In genomic region chr11:107484341-107484740, GRCm38 (mm10) we compare ENCODE assay signal across 30 mouse cellular contexts. TPM values are rescaled to one million over a fixed set of nuclear protein-coding genes. Genes with fewer than 3 reads are reported as not detected.
DNase-seq lines count a peak whose midpoint lies in the region; ATAC-seq and TF ChIP-seq lines count a peak whose summit lies in the region.
"Had no signal": no experiment of that assay in that cellular context is flagged by ENCODE, and none has a peak within 500 bp of the region (broad histone marks: within the 10 kb centered on the region; RNA-seq: fewer than 3 reads in every experiment).

No protein-coding gene starts in this region.

- 77% methylated on average over 3 of the region's 3 CpGs for WGBS in stomach, embryonic 15.5 days
- 76% methylated on average over 3 of the region's 3 CpGs for WGBS in stomach, postnatal 0 days
- 77% methylated on average over 3 of the region's 3 CpGs for WGBS in stomach, embryonic 16.5 days
- 96% methylated on average over 3 of the region's 3 CpGs for WGBS in limb, embryonic 10.5 days

- H3K4me2 ChIP-seq in stomach, embryonic 15.5 days, result no peak overlapping the region
- no peak overlapping the region for H3K4me2 ChIP-seq in stomach, postnatal 0 days (replicated peaks; ENCODE audit: low read depth)
- H3K4me2 ChIP-seq in stomach, embryonic 16.5 days (ENCODE audit: low read depth, low read length), result no peak overlapping the region
- H3K4me2 ChIP-seq: embryonic facial prominence, embryonic 13.5 days; embryonic facial prominence, embryonic 15.5 days; forebrain, embryonic 12.5 days had no signal

- H3K36me3 ChIP-seq in stomach, embryonic 15.5 days, result peaks cover 15% of the 10 kb centered on the region
- H3K36me3 ChIP-seq in stomach, postnatal 0 days (ENCODE audit: control insufficient read depth, insufficient read depth, low read length), result peaks cover 25% of the 10 kb centered on the region
- H3K36me3 ChIP-seq in stomach, embryonic 16.5 days (ENCODE audit: control insufficient read depth, insufficient read depth, low read length), result peaks cover 18% of the 10 kb centered on the region
- H3K36me3 ChIP-seq in limb, embryonic 10.5 days, result peaks cover 59% of the 10 kb centered on the region

- H3K27me3 ChIP-seq in stomach, embryonic 15.5 days (replicated peaks), result no peaks in the 10 kb centered on the region
- no peaks in the 10 kb centered on the region for H3K27me3 ChIP-seq in stomach, postnatal 0 days (ENCODE audit: control insufficient read depth, insufficient read depth, low read length)
- H3K27me3 ChIP-seq in stomach, embryonic 16.5 days (ENCODE audit: control insufficient read depth, insufficient read depth, low read length), result no peaks in the 10 kb centered on the region
- no peaks in the 10 kb centered on the region for H3K27me3 ChIP-seq in limb, embryonic 10.5 days (ENCODE audit: low read depth, poor library complexity, severe bottlenecking)
- H3K27me3 ChIP-seq: CH12.LX; embryonic facial prominence, embryonic 13.5 days; embryonic facial prominence, embryonic 15.5 days; forebrain, embryonic 12.5 days; Patski had no signal

- H3K9ac ChIP-seq in stomach, embryonic 15.5 days, result no peak overlapping the region
- H3K9ac ChIP-seq in stomach, postnatal 0 days (ENCODE audit: low read length), result no peak overlapping the region
- no peak overlapping the region for H3K9ac ChIP-seq in stomach, embryonic 16.5 days (ENCODE audit: low read length)
- H3K9ac ChIP-seq: embryonic facial prominence, embryonic 13.5 days; embryonic facial prominence, embryonic 15.5 days; forebrain, embryonic 12.5 days had no signal

- no peaks in the 10 kb centered on the region for H3K9me3 ChIP-seq in stomach, embryonic 15.5 days
- H3K9me3 ChIP-seq in stomach, postnatal 0 days (ENCODE audit: control insufficient read depth, low read length), result no peaks in the 10 kb centered on the region
- no peaks in the 10 kb centered on the region for H3K9me3 ChIP-seq in stomach, embryonic 16.5 days (replicated peaks; ENCODE audit: control insufficient read depth, low read length)
- no peaks in the 10 kb centered on the region for H3K9me3 ChIP-seq in limb, embryonic 10.5 days (replicated peaks)
- H3K9me3 ChIP-seq: embryonic facial prominence, embryonic 13.5 days; embryonic facial prominence, embryonic 15.5 days; forebrain, embryonic 10.5 days; forebrain, embryonic 12.5 days; G1E had no signal

- H3K4me3 ChIP-seq in stomach, embryonic 15.5 days (replicated peaks), result no peak overlapping the region
- H3K4me3 ChIP-seq in stomach, postnatal 0 days (ENCODE audit: low read depth, low read length), result no peak overlapping the region
- H3K4me3 ChIP-seq in stomach, embryonic 16.5 days (replicated peaks; ENCODE audit: low read length), result no peak overlapping the region
- no peak overlapping the region for H3K4me3 ChIP-seq in limb, embryonic 10.5 days
- H3K4me3 ChIP-seq: embryonic facial prominence, embryonic 13.5 days; embryonic facial prominence, embryonic 15.5 days; erythroblast, embryonic 14.5 days; forebrain, embryonic 10.5 days; forebrain, embryonic 12.5 days had no signal

- peak overlapping the region; percentile 59; the same call in 1 of the 2 replicates for H3K27ac ChIP-seq in stomach, embryonic 15.5 days
- no peak overlapping the region for H3K27ac ChIP-seq in stomach, postnatal 0 days (replicated peaks)
- H3K27ac ChIP-seq in stomach, embryonic 16.5 days (ENCODE audit: low read length), result peak overlapping the region; percentile 14; the same call in 1 of the 2 replicates
- H3K27ac ChIP-seq in limb, embryonic 10.5 days, result no peak overlapping the region
- H3K27ac ChIP-seq: embryonic facial prominence, embryonic 13.5 days; forebrain, embryonic 10.5 days; forebrain, embryonic 12.5 days had no signal

- no peak for TF ChIP-seq CTCF in stomach, postnatal 0 days (IDR thresholded peaks at IDR 0.05; ENCODE audit: low read depth)

- DNase-seq in stomach, postnatal 0 days (ENCODE audit: low spot score), result no peak
- DNase-seq in ES-CJ7 (ENCODE audit: low read depth, low spot score), result peak; percentile 68
- DNase-seq in R1 (ENCODE audit: low read depth, low spot score), result peak; percentile 83
- DNase-seq in limb, embryonic 10.5 days (ENCODE audit: low spot score), result no peak
- no peak for DNase-seq in layer of hippocampus, adult 9-10 months (ENCODE audit: low spot score)
- no peak for DNase-seq in adrenal gland, postnatal 14 days
- DNase-seq: adrenal gland, adult 8-10 months; adrenal gland, postnatal 25 days; B cell, adult 2 months; cerebellum, adult 11 months; cerebellum, adult 18-20 months; cerebellum, adult 8-10 months; cerebellum, adult 9-11 months; cerebellum, postnatal 14 days; cerebellum, postnatal 36 days; embryo, embryonic 11 days had no signal

- H3K4me1 ChIP-seq in stomach, embryonic 15.5 days, result peaks cover 14% of the 10 kb centered on the region; the same call in 1 of the 2 replicates
- peaks cover 4% of the 10 kb centered on the region; the same call in 1 of the 2 replicates for H3K4me1 ChIP-seq in stomach, postnatal 0 days (replicated peaks; ENCODE audit: control insufficient read depth, insufficient read depth)
- peaks cover 19% of the 10 kb centered on the region for H3K4me1 ChIP-seq in stomach, embryonic 16.5 days (ENCODE audit: control insufficient read depth, insufficient read depth, low read length)
- peaks cover 18% of the 10 kb centered on the region for H3K4me1 ChIP-seq in limb, embryonic 10.5 days

- TF ChIP-seq EP300 in stomach, postnatal 0 days (optimal IDR thresholded peaks at IDR 0.05), result no peak

- no peak for ATAC-seq in stomach, embryonic 15.5 days (ENCODE audit: insufficient read depth, low FRiP score, low read depth)
- ATAC-seq in stomach, postnatal 0 days (ENCODE audit: low FRiP score, low TSS enrichment), result no peak
- ATAC-seq in stomach, embryonic 16.5 days (ENCODE audit: insufficient read depth, low FRiP score), result no peak
- ATAC-seq: activated CD4-positive, CD25-positive, alpha-beta regulatory T cell, adult 4 months; CD4-positive, CD25-positive, alpha-beta regulatory T cell, adult 4 months; forebrain, embryonic 14.5 days; forebrain, embryonic 16.5 days; Patski had no signal

RNA-seq across cellular contexts. Expression of gene Psmd12, which starts 5.1 kb away (rescaled TPM):
- 160 and 174 TPM in 2 replicates for polyA plus RNA-seq in stomach, embryonic 15.5 days (2015; fragmentation: Nextera tagmentation; extraction: Ambion mirVana)
- polyA plus RNA-seq in stomach, postnatal 0 days (2015; fragmentation: Nextera tagmentation; extraction: Ambion mirVana), result 137 TPM in 2 replicates
- polyA plus RNA-seq in stomach, embryonic 16.5 days (2015; fragmentation: Nextera tagmentation; extraction: Ambion mirVana), result 163 and 175 TPM in 2 replicates
- polyA plus RNA-seq in limb, embryonic 10.5 days (2016; fragmentation: Nextera tagmentation; extraction: Ambion mirVana), result 229 and 240 TPM in 2 replicates
- total RNA-seq in adrenal gland, postnatal 14 days (2021), result 87.1 and 95.0 TPM in 2 replicates

RNA-seq across cellular contexts. Expression of gene Pitpnc1, which starts 13.8 kb away (rescaled TPM):
- 14.0 and 15.2 TPM in 2 replicates for polyA plus RNA-seq in stomach, embryonic 15.5 days (2015; fragmentation: Nextera tagmentation; extraction: Ambion mirVana)
- 5.0 and 5.1 TPM in 2 replicates for polyA plus RNA-seq in stomach, postnatal 0 days (2015; fragmentation: Nextera tagmentation; extraction: Ambion mirVana)
- polyA plus RNA-seq in stomach, embryonic 16.5 days (2015; fragmentation: Nextera tagmentation; extraction: Ambion mirVana), result 10.4 and 13.9 TPM in 2 replicates
- 31.6 and 37.1 TPM in 2 replicates for polyA plus RNA-seq in limb, embryonic 10.5 days (2016; fragmentation: Nextera tagmentation; extraction: Ambion mirVana)
- 25.8 and 34.1 TPM in 2 replicates for total RNA-seq in adrenal gland, postnatal 14 days (2021)

Comparison
In these comparisons a context has a peak if more than half of its experiments do, and no peak if none do; other contexts are left out.
1. H3K27ac ChIP-seq: peak in stomach, embryonic 15.5 days (single experiment) and stomach, embryonic 16.5 days (single experiment); none in stomach, postnatal 0 days (single experiment) and limb, embryonic 10.5 days (single experiment).
2. DNase-seq: peak in ES-CJ7 (single experiment) and R1 (single experiment); none in stomach, postnatal 0 days (single experiment), limb, embryonic 10.5 days (single experiment), layer of hippocampus, adult 9-10 months (single experiment) and adrenal gland, postnatal 14 days (single experiment).